Mouse (Mus musculus): ENCODE measurements around the gene Hlcs.

Hlcs gene

GRCm38 (mm10) chr16:94164236-94164635, 149.1 kb downstream of the Hlcs start:
- ATAC-seq (ENCODE audit: low TSS enrichment), result no peak

- no peak for ATAC-seq (ENCODE audit: low TSS enrichment)
These were observed 150.3 kb downstream of the Hlcs start for GRCm38 (mm10) chr16:94163051-94163450.

DNA sequence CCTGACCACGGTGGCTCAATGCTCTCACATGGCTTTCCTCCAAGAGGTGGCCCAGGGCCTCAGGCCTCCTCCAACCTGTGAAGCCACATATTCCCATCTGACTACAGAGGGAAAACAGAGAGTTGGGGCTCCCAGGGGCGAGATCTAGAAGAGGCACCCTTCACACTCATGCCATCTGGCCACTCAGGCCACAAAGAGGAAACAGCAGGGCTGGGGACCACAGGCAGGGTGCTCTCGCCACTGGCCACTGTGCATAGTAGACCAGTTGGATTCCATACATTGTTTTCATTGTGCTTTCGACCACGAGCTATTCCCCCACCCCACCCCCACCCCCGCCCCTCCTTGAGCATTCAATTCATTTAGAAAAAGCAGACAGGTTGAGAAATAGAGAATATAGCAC, 151.4 kb downstream of the Hlcs start:
- no peak for ATAC-seq (ENCODE audit: low TSS enrichment)

GRCm38 (mm10) chr16:94157819-94158218, 155.6 kb downstream of the Hlcs start:
- ATAC-seq (ENCODE audit: low TSS enrichment), result no peak

GRCm38 (mm10) chr16:94155041-94155653, 158.2 kb downstream of the Hlcs start:
- ATAC-seq (ENCODE audit: low TSS enrichment), result peak; percentile 90

DNA sequence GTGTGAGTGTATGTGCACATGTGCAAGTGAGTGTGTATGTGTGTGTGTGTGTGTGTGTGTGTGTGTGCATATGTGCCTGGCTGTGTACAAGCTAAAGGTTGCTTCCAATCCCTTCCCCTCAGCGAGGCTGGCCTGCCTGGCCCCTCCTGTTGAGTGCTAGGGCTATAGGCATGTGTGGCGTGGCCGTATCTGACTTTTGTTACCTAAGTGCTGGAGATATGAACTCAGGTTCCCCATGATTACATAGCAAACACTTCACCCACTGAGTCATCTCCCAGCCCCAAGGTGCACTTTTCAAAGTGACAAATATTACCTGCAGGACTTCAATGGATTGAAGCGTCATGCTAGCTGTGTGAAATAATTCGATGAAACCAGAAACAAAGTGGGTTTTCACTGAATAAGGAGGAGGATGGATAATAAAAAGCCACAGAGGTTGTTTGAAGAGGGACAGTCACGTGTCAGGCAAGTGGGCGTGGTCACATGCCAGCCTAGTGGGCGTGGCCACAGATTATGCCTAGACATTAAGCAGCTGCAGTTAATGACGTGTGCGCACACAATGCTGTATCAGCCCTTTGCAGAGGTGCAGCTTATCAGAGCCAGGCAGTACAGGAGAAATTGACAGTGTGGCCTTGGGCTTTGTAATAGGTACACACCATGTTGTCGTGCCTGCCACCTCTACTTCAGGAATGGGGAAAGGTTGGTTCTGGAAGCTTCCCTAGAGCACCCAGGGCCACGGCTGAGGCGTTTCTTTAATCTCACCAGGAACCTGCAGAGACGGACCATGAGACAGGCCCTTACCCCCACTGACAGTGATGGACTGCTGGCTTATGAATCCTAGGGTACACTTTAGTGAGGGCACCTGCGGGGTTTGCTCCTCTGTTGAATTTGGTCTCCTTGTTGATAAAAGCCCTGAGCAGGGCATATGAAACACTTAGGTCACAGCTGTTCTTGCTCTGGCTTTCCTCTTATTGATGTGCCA, 163.0 kb downstream of the Hlcs start:
- ATAC-seq (ENCODE audit: low TSS enrichment), result no peak

DNA sequence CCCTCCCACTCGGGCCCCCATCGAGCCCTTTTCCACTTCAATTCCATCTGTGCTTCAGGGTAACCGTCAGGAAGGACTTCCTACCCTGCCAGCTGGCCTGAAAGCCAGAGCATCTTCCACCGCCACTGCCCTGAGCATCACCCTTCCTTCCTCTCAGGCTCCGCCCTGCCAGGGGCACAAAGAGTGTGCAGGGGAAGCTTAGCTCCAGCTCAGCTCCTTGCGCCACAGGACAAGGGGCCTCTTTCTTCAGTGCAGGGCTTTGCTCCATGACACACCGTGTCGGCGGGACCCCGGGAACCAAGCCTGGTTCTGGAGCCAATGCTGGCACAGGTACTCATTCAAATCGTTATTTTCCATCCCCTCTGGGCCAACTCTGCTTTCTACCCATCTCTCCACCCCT, 165.2 kb downstream of the Hlcs start:
- no peak for ATAC-seq (ENCODE audit: low TSS enrichment)

DNA sequence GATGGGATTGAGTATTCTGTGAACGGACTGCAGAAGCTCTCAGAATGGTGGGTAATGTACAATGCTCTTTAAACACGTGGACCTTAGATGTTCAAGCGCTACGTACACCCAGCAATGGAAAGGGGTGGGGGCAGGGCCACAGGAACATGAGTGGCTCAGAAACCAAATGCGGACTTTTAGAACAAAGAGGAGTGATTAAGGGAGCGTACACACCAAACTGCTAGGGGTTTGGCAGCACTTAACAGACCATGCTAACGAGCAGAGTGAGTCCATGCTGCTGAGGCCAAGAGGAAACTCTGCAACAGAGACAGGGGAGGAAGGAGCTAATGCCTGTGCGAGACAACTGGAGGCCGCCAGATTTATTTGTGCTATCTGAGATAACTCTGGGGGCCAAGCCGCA, 170.0 kb downstream of the Hlcs start:
- ATAC-seq (ENCODE audit: low TSS enrichment), result no peak

- peak; percentile 89 for ATAC-seq (ENCODE audit: low TSS enrichment)
These were observed 172.6 kb downstream of the Hlcs start for GRCm38 (mm10) chr16:94140746-94141145.

DNA sequence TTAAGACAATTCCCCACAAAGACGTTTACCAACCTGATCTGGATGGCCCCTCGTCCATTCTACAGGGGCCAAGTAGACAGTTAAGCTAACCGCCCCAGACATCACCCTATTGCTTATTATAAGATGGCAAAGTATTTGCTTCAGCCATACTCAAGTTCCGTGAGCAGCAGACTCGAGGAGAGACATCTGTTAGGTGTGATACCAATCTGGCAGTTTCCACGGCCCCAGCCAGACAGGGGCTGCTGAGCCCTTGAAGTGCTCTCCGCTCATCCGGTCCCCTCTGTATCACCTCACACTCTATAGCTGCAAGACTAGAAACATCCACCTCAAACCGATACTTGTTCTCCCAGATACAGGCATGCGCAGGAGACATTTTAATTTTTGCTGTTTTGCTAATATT, 179.2 kb downstream of the Hlcs start:
- no peak for ATAC-seq (ENCODE audit: low TSS enrichment)

GRCm38 (mm10) chr16:94128236-94128835, 185.0 kb downstream of the Hlcs start:
- no peak for ATAC-seq (ENCODE audit: low TSS enrichment)

- no peak for ATAC-seq (ENCODE audit: low TSS enrichment)
These were observed 187.2 kb downstream of the Hlcs start for GRCm38 (mm10) chr16:94126200-94126599.

GRCm38 (mm10) chr16:94125172-94125981, 188.0 kb downstream of the Hlcs start:
- ATAC-seq (ENCODE audit: low TSS enrichment), result peak; percentile 60

- no peak for ATAC-seq (ENCODE audit: low TSS enrichment)
These were observed 190.1 kb downstream of the Hlcs start for GRCm38 (mm10) chr16:94123247-94123646.

DNA sequence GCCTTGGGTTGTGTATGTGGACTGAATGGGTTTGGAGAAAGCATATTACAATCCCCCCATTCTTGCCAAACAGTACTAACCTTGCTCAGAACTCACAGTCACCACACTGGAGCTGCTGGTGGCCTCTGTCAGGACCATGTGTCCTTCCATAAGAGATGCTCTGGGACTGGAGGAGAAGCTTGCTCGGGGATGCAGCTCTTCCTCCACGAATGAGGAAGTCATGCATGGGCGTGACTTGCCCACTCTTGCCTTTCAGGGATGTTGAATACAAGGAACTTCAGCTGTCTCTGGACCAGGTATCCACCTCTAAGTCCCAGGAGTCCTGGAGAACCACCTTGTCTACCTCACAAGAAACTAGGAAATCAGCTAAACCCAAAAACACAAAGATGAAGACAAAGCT, 191.0 kb downstream of the Hlcs start:
- no peak for ATAC-seq (ENCODE audit: low TSS enrichment)

- ATAC-seq (ENCODE audit: low TSS enrichment), result no peak
These were observed 195.0 kb downstream of the Hlcs start for GRCm38 (mm10) chr16:94118394-94118793.

DNA sequence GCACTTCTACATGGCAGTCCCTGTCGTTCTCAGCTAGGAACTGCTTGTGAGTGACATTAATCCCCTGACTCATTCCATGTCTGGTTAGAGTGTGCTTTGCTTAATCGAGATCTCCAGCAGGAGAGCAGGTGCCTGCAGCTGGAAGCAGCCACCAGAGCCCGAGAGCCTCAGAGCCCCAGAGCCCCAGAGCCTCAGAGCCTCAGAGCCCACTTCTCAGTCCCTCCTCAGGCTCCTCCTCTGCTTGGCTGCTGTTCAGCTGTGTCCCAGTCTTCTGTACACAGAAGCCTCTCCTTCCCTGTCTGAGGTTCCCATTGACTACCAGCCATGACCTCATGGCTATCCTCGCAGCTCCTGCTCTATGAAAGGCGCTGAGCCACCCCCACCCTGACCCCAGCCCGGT, 196.0 kb downstream of the Hlcs start:
- no peak for ATAC-seq (ENCODE audit: low TSS enrichment)

GRCm38 (mm10) chr16:94114693-94115092, 198.7 kb downstream of the Hlcs start:
- no peak for ATAC-seq (ENCODE audit: low TSS enrichment)

- no peak for ATAC-seq (ENCODE audit: low TSS enrichment)
These were observed 200.2 kb downstream of the Hlcs start for GRCm38 (mm10) chr16:94113160-94113559.

- no peak for ATAC-seq (ENCODE audit: low TSS enrichment)
These were observed 215.5 kb downstream of the Hlcs start for GRCm38 (mm10) chr16:94097724-94098455.

- ATAC-seq (ENCODE audit: low TSS enrichment), result no peak
These were observed 216.9 kb downstream of the Hlcs start for GRCm38 (mm10) chr16:94096479-94096878.

Data from frontal cortex, adult (tissue).